Mouse (Mus musculus): ENCODE results near the gene Kbtbd13.

DNA sequence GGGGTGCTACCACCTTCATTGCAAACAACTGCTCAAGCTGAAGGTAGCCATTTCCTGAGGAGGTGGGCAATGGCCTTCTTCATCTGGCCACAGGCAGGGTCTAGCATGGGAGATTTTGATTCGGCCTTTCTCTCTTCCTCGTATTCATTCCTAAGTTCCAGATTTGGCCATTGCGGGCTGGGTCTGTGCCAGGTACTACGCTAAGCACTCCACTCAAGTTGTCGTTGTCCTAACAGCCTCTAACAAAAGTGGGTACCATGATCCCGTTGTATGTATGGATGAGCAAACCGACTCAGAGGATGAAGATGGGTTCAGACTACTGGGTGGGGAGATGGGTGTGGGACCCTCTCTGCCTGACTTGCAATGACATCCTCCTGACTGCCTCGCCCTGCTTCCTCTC, 18.9 kb upstream of the Kbtbd13 start:
- no peak for TF ChIP-seq CTCF (IDR thresholded peaks at IDR 0.05; ENCODE audit: low read depth)
- TF ChIP-seq EP300 (optimal IDR thresholded peaks at IDR 0.05): no peak
